Mouse (Mus musculus) kidney, embryonic 16.5 days (tissue): Measurements from ENCODE around the gene Fbl. TPM values are rescaled to one million over a fixed set of nuclear protein-coding genes. Genes with fewer than 3 reads are reported as not detected.

Source experiments
- ATAC-seq: fragments of 200-750 bp; cut with Nextera tagmentation; 2 replicates; pipeline ENCODE4 v1.8.0; 2017; ENCODE audit warnings: moderate TSS enrichment; ENCODE audit not compliant: low FRiP score, low TSS enrichment
- H3K27ac ChIP-seq: fragments of 300-500 bp; sonication (generic); 2 replicates; pipeline ENCODE4 v1.5.1; 2014; ENCODE audit warnings: low read length
- H3K27me3 ChIP-seq: fragments of 300-500 bp; sonication (generic); 2 replicates; pipeline ENCODE4 v1.6.1; 2014; ENCODE audit warnings: low read length, control low read depth, mixed read lengths; ENCODE audit not compliant: insufficient read depth
- H3K36me3 ChIP-seq: fragments of 300-500 bp; sonication (generic); 2 replicates; pipeline ENCODE4 v1.6.1; 2014; ENCODE audit warnings: low read length, control low read depth, mixed read lengths; ENCODE audit not compliant: insufficient read depth
- H3K4me1 ChIP-seq: fragments of 300-500 bp; sonication (generic); 2 replicates; pipeline ENCODE4 v1.6.1; 2014; ENCODE audit warnings: low read length, control low read depth, mixed read lengths; ENCODE audit not compliant: insufficient read depth
- H3K4me2 ChIP-seq: fragments of 300-500 bp; sonication (generic); replicated peaks from 2 replicates; pipeline ENCODE4 v1.6.1; 2014; ENCODE audit warnings: low read depth, low read length
- H3K4me3 ChIP-seq: fragments of 300-500 bp; sonication (generic); 2 replicates; pipeline ENCODE4 v1.5.1; 2014; ENCODE audit warnings: mild to moderate bottlenecking, low read length
- H3K9ac ChIP-seq: fragments of 300-500 bp; sonication (generic); replicated peaks from 2 replicates; pipeline ENCODE4 v1.6.1; 2014; ENCODE audit warnings: low read length
- H3K9me3 ChIP-seq: fragments of 300-500 bp; sonication (generic); 2 replicates; pipeline ENCODE4 v1.6.1; 2016; ENCODE audit warnings: low read length, control low read depth
- WGBS: fragments of 180-500 bp; shearing (Covaris S2); extraction: QIAGEN DNeasy Blood & Tissue Kit; methylation state at CpG from one replicate; pipeline ENCODE4 v1.1.7; 2014; 5-methylcytosine and 5-hydroxymethylcytosine counted together
- polyA plus RNA-seq: library from polyadenylated mRNA; unstranded; fragments of >200 nt; fragmentation: Nextera tagmentation; extraction: Ambion mirVana; gene quantifications from 2 replicates; pipeline ENCODE4 v1.2.1, GENCODE M21; 2015

The Fbl gene
- polyA plus RNA-seq, 1 experiment from 2014 or later, result 108 TPM

GRCm38 (mm10) chr7:28161163-28161749, 8.3 kb upstream of the Fbl start:
- Histone ChIP-seq H3K4me1 (no peaks in the 10 kb centered on the region), H3K4me2 (no peak overlapping the region), H3K4me3 (no peak overlapping the region), H3K27ac (no peak overlapping the region), H3K36me3 (no peaks in the 10 kb centered on the region), H3K9me3 (peaks cover 3% of the 10 kb centered on the region; the same call in 1 of the 2 replicates), H3K9ac (no peak overlapping the region), H3K27me3 (no peaks in the 10 kb centered on the region)
- 41% methylated on average over 9 of the region's 9 CpGs for WGBS
- no peak for ATAC-seq

GRCm38 (mm10) chr7:28165406-28165805, 4.1 kb upstream of the Fbl start:
- 84% methylated on average over 6 of the region's 6 CpGs for WGBS
- Histone ChIP-seq H3K27me3 (no peaks in the 10 kb centered on the region), H3K4me2 (no peak overlapping the region), H3K36me3 (no peaks in the 10 kb centered on the region), H3K9me3 (peaks cover 3% of the 10 kb centered on the region; the same call in 1 of the 2 replicates), H3K4me1 (peaks cover 13% of the 10 kb centered on the region), H3K9ac (no peak overlapping the region), H3K4me3 (no peak overlapping the region), H3K27ac (no peak overlapping the region)
- no peak for ATAC-seq

GRCm38 (mm10) chr7:28168320-28169115, 992 bp upstream of the Fbl start:
- Histone ChIP-seq H3K36me3 (no peaks in the 10 kb centered on the region), H3K4me1 (peaks cover 28% of the 10 kb centered on the region), H3K27me3 (no peaks in the 10 kb centered on the region), H3K9me3 (peaks cover 3% of the 10 kb centered on the region; the same call in 1 of the 2 replicates), H3K27ac (peak overlapping the region; percentile 89), H3K4me3 (peak overlapping the region; percentile 86), H3K4me2 (peak overlapping the region; percentile 94), H3K9ac (peak overlapping the region; percentile 85)
- ATAC-seq, result peak; percentile 1; the same call in 1 of the 2 replicates
- WGBS, result 7% methylated on average over 9 of the region's 9 CpGs

- Histone ChIP-seq H3K27me3 (no peaks in the 10 kb centered on the region), H3K4me2 (no peak overlapping the region), H3K36me3 (peaks cover 33% of the 10 kb centered on the region), H3K9ac (no peak overlapping the region), H3K4me1 (peaks cover 17% of the 10 kb centered on the region), H3K4me3 (no peak overlapping the region), H3K9me3 (no peaks in the 10 kb centered on the region), H3K27ac (no peak overlapping the region)
- ATAC-seq, result no peak
- WGBS, result 89% methylated on average over 4 of the region's 4 CpGs
Measured at GRCm38 (mm10) chr7:28175358-28175757, 5.8 kb downstream of the Fbl start.

- H3K4me1 ChIP-seq, result peaks cover 11% of the 10 kb centered on the region
Measured at GRCm38 (mm10) chr7:28179228-28179627, 9.7 kb downstream of the Fbl start, which contains the start of gene Dyrk1b. Gene Dyrk1b (plus strand): TSS chr7:28179469.

GRCm38 (mm10) chr7:28179741-28180377, 10.3 kb downstream of the Fbl start:
- Histone ChIP-seq H3K36me3 (peaks cover 70% of the 10 kb centered on the region), H3K27ac (peak overlapping the region; percentile 94), H3K4me3 (peak overlapping the region; percentile 94), H3K4me1 (peaks cover 11% of the 10 kb centered on the region), H3K9me3 (no peaks in the 10 kb centered on the region), H3K4me2 (peak overlapping the region; percentile 96), H3K9ac (peak overlapping the region; percentile 88), H3K27me3 (no peaks in the 10 kb centered on the region)
- ATAC-seq, result peak; percentile 95
- under 1% methylated on average over 42 of the region's 56 CpGs for WGBS

More at GRCm38 (mm10) chr7:28179228-28179627, 9.7 kb downstream of the Fbl start, which contains the start of gene Dyrk1b:
- Histone ChIP-seq H3K27me3 (no peaks in the 10 kb centered on the region), H3K27ac (peak within 1 kb of the TSS; percentile 94), H3K9ac (peak within 1 kb of the TSS; percentile 88), H3K9me3 (no peaks in the 10 kb centered on the region), H3K4me3 (peak within 1 kb of the TSS; percentile 94), H3K4me2 (peak within 1 kb of the TSS; percentile 96), H3K36me3 (peaks cover 63% of the 10 kb centered on the region)
- ATAC-seq, result peak; percentile 88
- WGBS, result 0% methylated on average over 25 of the region's 25 CpGs

- Histone ChIP-seq H3K9me3 (no peaks in the 10 kb centered on the region), H3K4me3 (peak overlapping the region; percentile 94), H3K36me3 (peaks cover 72% of the 10 kb centered on the region), H3K27ac (no peak overlapping the region; the same call in 1 of the 2 replicates), H3K4me2 (peak overlapping the region; percentile 96), H3K9ac (peak overlapping the region; percentile 88), H3K4me1 (peaks cover 11% of the 10 kb centered on the region), H3K27me3 (no peaks in the 10 kb centered on the region)
- ATAC-seq, result no peak
- 60% methylated on average over 5 of the region's 5 CpGs for WGBS
Measured at GRCm38 (mm10) chr7:28180890-28181289, 11.4 kb downstream of the Fbl start.

GRCm38 (mm10) chr7:28181376-28181775, 11.9 kb downstream of the Fbl start:
- peaks cover 72% of the 10 kb centered on the region for H3K36me3 ChIP-seq
- no peak overlapping the region for H3K9ac ChIP-seq
- H3K4me3 ChIP-seq, result no peak overlapping the region
- WGBS, result 94% methylated on average over 12 of the region's 12 CpGs
- H3K9me3 ChIP-seq, result no peaks in the 10 kb centered on the region
- H3K4me2 ChIP-seq, result no peak overlapping the region
- ATAC-seq, result no peak
- H3K27ac ChIP-seq, result no peak overlapping the region
- peaks cover 11% of the 10 kb centered on the region for H3K4me1 ChIP-seq
- H3K27me3 ChIP-seq, result no peaks in the 10 kb centered on the region

- H3K36me3 ChIP-seq, result peaks cover 75% of the 10 kb centered on the region
- 95% methylated on average over 22 of the region's 22 CpGs for WGBS
- no peak overlapping the region for H3K27ac ChIP-seq
- no peak for ATAC-seq
- no peak overlapping the region for H3K9ac ChIP-seq
- no peak overlapping the region for H3K4me2 ChIP-seq
- peaks cover 11% of the 10 kb centered on the region for H3K4me1 ChIP-seq
- no peaks in the 10 kb centered on the region for H3K27me3 ChIP-seq
- no peaks in the 10 kb centered on the region for H3K9me3 ChIP-seq
- H3K4me3 ChIP-seq, result no peak overlapping the region
Measured at GRCm38 (mm10) chr7:28182320-28182719, 12.8 kb downstream of the Fbl start.
